Mouse (Mus musculus): ENCODE results near the gene Zfp541.

Zfp541 gene

GRCm38 (mm10) chr7:16061219-16062098, at the start of gene Zfp541:
Gene Zfp541 (plus strand): TSS chr7:16061814.
- no peak for DNase-seq (ENCODE audit: low spot score in 2 of 2)

GRCm38 (mm10) chr7:16012576-16013263, 48.9 kb upstream of the Zfp541 start:
- peak in 1 of 2 experiments; percentile 33 for DNase-seq (ENCODE audit: low spot score in 2 of 2)

- DNase-seq (ENCODE audit: low spot score in 2 of 2) = no peak
Observed at GRCm38 (mm10) chr7:16013722-16014275, 47.8 kb upstream of the Zfp541 start.

- no peak for DNase-seq (ENCODE audit: low spot score in 2 of 2)
Observed at GRCm38 (mm10) chr7:16014521-16015175, 47.0 kb upstream of the Zfp541 start.

- DNase-seq (ENCODE audit: low spot score in 2 of 2) = no peak
Observed at GRCm38 (mm10) chr7:16015384-16015783, 46.2 kb upstream of the Zfp541 start.

GRCm38 (mm10) chr7:16018016-16018810, 43.4 kb upstream of the Zfp541 start:
- peak; percentile 28 to 40 for DNase-seq (ENCODE audit: low spot score in 2 of 2)

GRCm38 (mm10) chr7:16019256-16020094, 42.1 kb upstream of the Zfp541 start:
- no peak for DNase-seq (ENCODE audit: low spot score in 2 of 2)

- DNase-seq (ENCODE audit: low spot score in 2 of 2) = no peak
Observed at GRCm38 (mm10) chr7:16024603-16025222, 36.9 kb upstream of the Zfp541 start.

GRCm38 (mm10) chr7:16028102-16028927, 33.3 kb upstream of the Zfp541 start:
- DNase-seq (ENCODE audit: low spot score in 2 of 2) = no peak

GRCm38 (mm10) chr7:16031072-16031471, 30.5 kb upstream of the Zfp541 start:
- no peak for DNase-seq (ENCODE audit: low spot score in 2 of 2)

- no peak for DNase-seq (ENCODE audit: low spot score in 2 of 2)
Observed at GRCm38 (mm10) chr7:16033059-16033458, 28.6 kb upstream of the Zfp541 start.

- no peak for DNase-seq (ENCODE audit: low spot score in 2 of 2)
Observed at GRCm38 (mm10) chr7:16033580-16034461, 27.8 kb upstream of the Zfp541 start.

- DNase-seq (ENCODE audit: low spot score in 2 of 2) = no peak
Observed at GRCm38 (mm10) chr7:16036972-16037371, 24.6 kb upstream of the Zfp541 start.

- no peak for DNase-seq (ENCODE audit: low spot score in 2 of 2)
Observed at GRCm38 (mm10) chr7:16039363-16039762, 22.3 kb upstream of the Zfp541 start.

GRCm38 (mm10) chr7:16041208-16041607, 20.4 kb upstream of the Zfp541 start:
- DNase-seq (ENCODE audit: low spot score in 2 of 2) = no peak

- no peak for DNase-seq (ENCODE audit: low spot score in 2 of 2)
Observed at GRCm38 (mm10) chr7:16042850-16043775, 18.5 kb upstream of the Zfp541 start.
